Mouse (Mus musculus) liver, embryonic 14.5 days (tissue): ENCODE measurements around the gene Eya2.

Source experiments
- CTCF ChIP-seq: IDR thresholded peaks from 2 replicates; pipeline ENCODE4 v1.5.1; 2016; ENCODE audit warnings: antibody characterized with exemption, low read depth, control low read depth
- EP300 ChIP-seq: IDR thresholded peaks from 2 replicates; pipeline ENCODE4 v1.6.1; 2016; ENCODE audit warnings: antibody characterized with exemption, low read depth

DNA sequence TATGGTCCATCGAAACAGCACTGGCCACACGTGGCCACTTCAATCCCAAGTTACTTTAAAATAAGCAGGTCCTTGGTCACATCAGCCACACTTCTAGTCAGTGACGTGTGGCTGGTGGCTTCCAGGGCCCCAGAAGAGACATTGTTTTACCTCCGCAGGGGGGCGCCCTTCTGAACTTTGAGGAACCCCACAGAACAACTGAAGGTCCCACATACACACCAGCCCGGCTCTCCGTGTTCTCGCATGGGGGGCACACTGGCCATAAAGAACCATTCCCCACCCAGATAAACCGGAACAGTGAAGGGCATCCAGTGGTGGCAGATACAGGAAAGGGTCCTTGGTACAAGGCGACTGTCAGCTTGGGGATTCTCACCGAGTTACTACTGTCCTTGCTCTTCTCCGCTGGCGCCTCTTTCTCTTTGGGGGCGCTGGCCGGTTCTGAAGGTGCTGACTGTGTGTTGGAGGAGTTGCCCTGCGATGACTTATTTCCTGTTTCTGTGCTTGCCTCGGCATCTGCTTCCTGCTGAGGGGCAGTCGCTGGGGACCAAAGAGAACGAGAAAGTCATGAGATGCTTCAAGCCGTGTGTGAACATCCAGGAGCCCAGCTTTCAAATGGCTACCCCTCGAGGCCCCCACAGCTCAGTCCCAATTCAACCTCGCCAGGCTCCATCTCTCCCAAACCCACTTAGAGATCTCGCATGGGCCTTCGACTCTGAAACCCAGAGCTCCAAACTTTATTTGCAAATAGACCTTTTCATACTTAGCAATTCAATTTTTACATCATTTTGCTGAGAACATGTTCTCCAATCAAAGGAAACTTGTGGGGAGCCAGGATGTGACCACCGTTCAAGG is 197.8 kb downstream of the Eya2 start:
- no peak for TF ChIP-seq CTCF
- TF ChIP-seq EP300 = no peak
